Mouse (Mus musculus) heart, adult 2 months (tissue): ENCODE measurements around the gene Gm17606.

Source experiments
- CTCF ChIP-seq: fragments of 200-600 bp; IDR thresholded peaks from 2 replicates; pipeline ENCODE4 v1.8.1; 2022; ENCODE audit warnings: antibody characterized with exemption, mild to moderate bottlenecking, moderate library complexity
- EP300 ChIP-seq: fragments of 200-500 bp; IDR thresholded peaks from 2 replicates; pipeline ENCODE4 v1.6.1; 2011; ENCODE audit warnings: low read depth, low read length, control low read depth; ENCODE audit not compliant: insufficient read depth
- POLR2A ChIP-seq: fragments of 200-500 bp; IDR thresholded peaks from 2 replicates; pipeline ENCODE4 v1.6.1; 2011; ENCODE audit warnings: mild to moderate bottlenecking, low read depth, low read length, control low read depth; ENCODE audit not compliant: insufficient read depth

- TF ChIP-seq EP300 (no peak), CTCF (no peak), POLR2A (no peak)
Measured at GRCm38 (mm10) chr14:54632252-54632651, 8.5 kb upstream of the Gm17606 start.
